Mouse (Mus musculus) heart, postnatal 0 days (tissue): ENCODE data around the gene Nr2c2ap. TPM values are rescaled to one million over a fixed set of nuclear protein-coding genes. Genes with fewer than 3 reads are reported as not detected.

Experiments
- ATAC-seq: fragments of 200-750 bp; cut with Nextera tagmentation; 2 replicates; pipeline ENCODE4 v1.8.0; 2017; ENCODE audit warnings: low read depth, moderate number of reproducible peaks, moderate library complexity; ENCODE audit not compliant: insufficient read depth
- DNase-seq: peaks from one replicate; pipeline ENCODE4 v3.0.0-alpha.2; 2016; ENCODE audit warnings: low spot score
- H3K27ac ChIP-seq: fragments of 300-500 bp; sonication (generic); 2 replicates; pipeline ENCODE4 v1.5.1; 2014; ENCODE audit warnings: low read depth, mild to moderate bottlenecking
- H3K27me3 ChIP-seq: fragments of 300-500 bp; sonication (generic); 2 replicates; pipeline ENCODE4 v1.6.1; 2014; ENCODE audit warnings: low read length, mixed read lengths; ENCODE audit not compliant: control insufficient read depth, insufficient read depth
- H3K36me3 ChIP-seq: fragments of 300-500 bp; sonication (generic); replicated peaks from 2 replicates; pipeline ENCODE4 v1.6.1; 2014; ENCODE audit warnings: low read length, mixed read lengths; ENCODE audit not compliant: control insufficient read depth, insufficient read depth
- H3K4me1 ChIP-seq: fragments of 300-500 bp; sonication (generic); 2 replicates; pipeline ENCODE4 v1.6.1; 2014; ENCODE audit warnings: antibody characterized with exemption; ENCODE audit not compliant: control insufficient read depth, insufficient read depth
- H3K4me2 ChIP-seq: fragments of 300-500 bp; sonication (generic); 2 replicates; pipeline ENCODE4 v1.6.1; 2014; ENCODE audit warnings: low read depth, mild to moderate bottlenecking, low read length, moderate library complexity
- H3K4me3 ChIP-seq: fragments of 300-500 bp; sonication (generic); 2 replicates; pipeline ENCODE4 v1.5.1; 2014; ENCODE audit warnings: low read depth, low read length
- H3K9ac ChIP-seq: fragments of 300-500 bp; sonication (generic); replicated peaks from 2 replicates; pipeline ENCODE4 v1.6.1; 2014; ENCODE audit warnings: low read depth, low read length, mixed read lengths
- H3K9me3 ChIP-seq: fragments of 300-500 bp; sonication (generic); replicated peaks from 2 replicates; pipeline ENCODE4 v1.6.1; 2016; ENCODE audit warnings: low read length; ENCODE audit not compliant: control insufficient read depth
- CTCF ChIP-seq: IDR thresholded peaks from 2 replicates; pipeline ENCODE4 v1.5.1; 2016; ENCODE audit warnings: antibody characterized with exemption, control low read depth, low read depth
- EP300 ChIP-seq: IDR thresholded peaks from 2 replicates; pipeline ENCODE4 v1.6.1; 2016; ENCODE audit warnings: antibody characterized with exemption, low read depth
- WGBS: fragments of 180-500 bp; shearing (Covaris S2); extraction: QIAGEN DNeasy Blood & Tissue Kit; methylation state at CpG from one replicate; pipeline ENCODE4 v1.1.7; 2014; 5-methylcytosine and 5-hydroxymethylcytosine counted together
- polyA plus RNA-seq: library from polyadenylated mRNA; unstranded; fragments of >200 nt; fragmentation: Nextera tagmentation; extraction: Ambion mirVana; gene quantifications from 2 replicates; pipeline ENCODE4 v1.2.1, GENCODE M21; 2015
- total RNA-seq: library from RNA; depleted of rRNA; stranded (reverse); fragments of >200 nt; gene quantifications from 2 replicates; pipeline ENCODE4 v1.2.3, GENCODE M21; 2014; ENCODE audit warnings: low replicate concordance

Gene Nr2c2ap
- total and polyA plus RNA-seq, 2 experiments from 2014 or later, result 10.3 to 32.5 TPM

GRCm38 (mm10) chr8:70134931-70135330, 3.8 kb downstream of the Nr2c2ap start:
- Histone ChIP-seq H3K9ac (no peak overlapping the region), H3K4me2 (no peak overlapping the region), H3K4me1 (peaks cover 26% of the 10 kb centered on the region), H3K4me3 (no peak overlapping the region), H3K27me3 (no peaks in the 10 kb centered on the region), H3K27ac (peak overlapping the region; percentile 63), H3K36me3 (peaks cover 37% of the 10 kb centered on the region), H3K9me3 (no peaks in the 10 kb centered on the region)
- ATAC-seq (peak; percentile 40), DNase-seq (peak; percentile 71)
- TF ChIP-seq CTCF, result no peak
- TF ChIP-seq EP300, result no peak
- WGBS, result 61% methylated on average over 9 of the region's 9 CpGs

- H3K9me3 ChIP-seq, result no peaks in the 10 kb centered on the region
- 89% methylated on average over 4 of the region's 4 CpGs for WGBS
- peaks cover 37% of the 10 kb centered on the region for H3K36me3 ChIP-seq
- no peak overlapping the region for H3K4me3 ChIP-seq
- H3K4me1 ChIP-seq, result peaks cover 19% of the 10 kb centered on the region
- no peak for DNase-seq
- TF ChIP-seq CTCF (no peak), EP300 (no peak)
- H3K9ac ChIP-seq, result no peak overlapping the region
- no peak overlapping the region for H3K27ac ChIP-seq
- H3K27me3 ChIP-seq, result no peaks in the 10 kb centered on the region
- no peak for ATAC-seq
- H3K4me2 ChIP-seq, result no peak overlapping the region
Measured at GRCm38 (mm10) chr8:70136591-70136990, 5.5 kb downstream of the Nr2c2ap start.

- peak overlapping the region; percentile 66 for H3K4me2 ChIP-seq
- H3K36me3 ChIP-seq, result peaks cover 41% of the 10 kb centered on the region
- H3K27me3 ChIP-seq, result no peaks in the 10 kb centered on the region
- H3K27ac ChIP-seq, result no peak overlapping the region
- H3K9me3 ChIP-seq, result no peaks in the 10 kb centered on the region
- TF ChIP-seq EP300, result no peak
- no peak for TF ChIP-seq CTCF
- ATAC-seq, result no peak
- DNase-seq, result no peak
- WGBS, result 60% methylated on average over 4 of the region's 4 CpGs
- no peak overlapping the region for H3K9ac ChIP-seq
- H3K4me1 ChIP-seq, result peaks cover 16% of the 10 kb centered on the region
- H3K4me3 ChIP-seq, result peak overlapping the region; percentile 80; the same call in 1 of the 2 replicates
Measured at GRCm38 (mm10) chr8:70137890-70138289, 6.8 kb downstream of the Nr2c2ap start.

- Histone ChIP-seq H3K36me3 (peaks cover 33% of the 10 kb centered on the region), H3K27me3 (no peaks in the 10 kb centered on the region), H3K9me3 (no peaks in the 10 kb centered on the region), H3K4me1 (peaks cover 16% of the 10 kb centered on the region), H3K4me2 (peak within 1 kb of the TSS; percentile 72), H3K27ac (peak within 1 kb of the TSS; percentile 76), H3K4me3 (peak within 1 kb of the TSS; percentile 80), H3K9ac (peak within 1 kb of the TSS; percentile 78)
- peak; percentile 99 for DNase-seq
- ATAC-seq, result peak; percentile 97
- WGBS, result under 1% methylated on average over 46 of the region's 46 CpGs
- TF ChIP-seq EP300, result no peak
- TF ChIP-seq CTCF, result no peak
Measured at GRCm38 (mm10) chr8:70139026-70139857, 8.1 kb downstream of the Nr2c2ap start, which contains the start of the genes Rfxank, Borcs8 and Mef2b. Rfxank (minus strand) TSS chr8:70139154. Borcs8 (plus strand) TSS chr8:70139499. Mef2b (plus strand) TSS chr8:70139711.

- peak overlapping the region; percentile 72 for H3K4me2 ChIP-seq
- 8% methylated on average over 9 of the region's 9 CpGs for WGBS
- no peaks in the 10 kb centered on the region for H3K9me3 ChIP-seq
- peaks cover 16% of the 10 kb centered on the region for H3K4me1 ChIP-seq
- peak overlapping the region; percentile 78 for H3K9ac ChIP-seq
- peak overlapping the region; percentile 80 for H3K4me3 ChIP-seq
- TF ChIP-seq EP300 (no peak), CTCF (no peak)
- H3K27ac ChIP-seq, result peak overlapping the region; percentile 76
- H3K27me3 ChIP-seq, result no peaks in the 10 kb centered on the region
- H3K36me3 ChIP-seq, result peaks cover 32% of the 10 kb centered on the region
- no peak for ATAC-seq
- peak; percentile 27 for DNase-seq
Measured at GRCm38 (mm10) chr8:70139981-70140380, 8.8 kb downstream of the Nr2c2ap start.
